Mouse (Mus musculus): Measurements from ENCODE around the gene Ccdc73.

DNA sequence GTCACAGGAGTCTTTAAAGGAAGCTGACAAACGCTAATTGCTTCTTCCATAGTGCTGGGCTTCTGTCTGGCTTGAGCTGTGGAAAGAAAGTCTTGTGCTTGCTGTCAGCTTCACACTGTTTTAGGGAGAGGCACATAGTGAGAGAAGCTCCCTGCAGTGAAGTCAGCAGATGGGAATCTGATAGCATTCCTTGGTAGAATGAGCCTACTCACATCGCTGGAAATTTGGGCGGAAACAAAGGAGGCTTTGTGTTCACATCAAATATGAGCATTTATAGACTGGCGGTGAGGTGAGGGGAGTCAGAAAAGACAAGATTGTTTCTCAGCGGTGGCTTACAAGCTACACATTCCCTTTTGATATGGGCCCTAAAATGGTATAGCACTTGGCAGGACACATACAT lies 15.9 kb upstream of the Ccdc73 start:
- TF ChIP-seq CTCF (IDR thresholded peaks at IDR 0.05; ENCODE audit: extremely low read depth, insufficient read depth, low read length) (no peak), POLR2A (IDR thresholded peaks at IDR 0.05; ENCODE audit: extremely low read depth, insufficient read depth, low read length) (no peak)

Data from cortical plate, adult 2 months (tissue).